Mouse (Mus musculus) brown adipose tissue, adult 24 weeks (tissue): ENCODE data around the gene Pdap1. TPM values are rescaled to one million over a fixed set of nuclear protein-coding genes. Genes with fewer than 3 reads are reported as not detected.
A peak's percentile ranks its signal among the peaks of the same experiment; 100 is the strongest.
"Not testable (repeated sequence)": the region's sequence is repeated elsewhere in the genome, so short reads cannot be mapped to it uniquely, and the experiment has no call there.

Experiments used
- H3K27ac ChIP-seq: fragments of 200-500 bp; replicated peaks from 2 replicates; pipeline ENCODE4 v1.5.1; 2012; ENCODE audit warnings: low read depth, mild to moderate bottlenecking, low read length
- H3K4me1 ChIP-seq: fragments of 200-500 bp; 2 replicates; pipeline ENCODE4 v1.6.1; 2012; ENCODE audit warnings: low read length, mixed read lengths; ENCODE audit not compliant: control insufficient read depth, insufficient read depth, insufficient read length
- H3K4me3 ChIP-seq: fragments of 200-500 bp; 2 replicates; pipeline ENCODE4 v1.5.1; 2012; ENCODE audit warnings: low read depth, mild to moderate bottlenecking, low read length, moderate library complexity; ENCODE audit not compliant: insufficient read depth
- polyA plus RNA-seq: library from polyadenylated mRNA; stranded (reverse); fragments of >200 nt; gene quantifications from 2 replicates; pipeline ENCODE4 v1.2.4, GENCODE M21; 2012; ENCODE audit not compliant: missing spikeins, insufficient read depth, insufficient read length

Gene Pdap1
- polyA plus RNA-seq, 1 experiment, result 96.2 TPM

GRCm38 (mm10) chr5:145112566-145112965 lies 27.5 kb downstream of the Pdap1 start:
- no peak overlapping the region for H3K27ac ChIP-seq
- peaks cover 5% of the 10 kb centered on the region; the same call in 1 of the 2 replicates for H3K4me1 ChIP-seq
- H3K4me3 ChIP-seq, result no peak overlapping the region

GRCm38 (mm10) chr5:145110401-145110800 lies 29.6 kb downstream of the Pdap1 start:
- Histone ChIP-seq H3K4me3 (no peak overlapping the region), H3K4me1 (no peaks in the 10 kb centered on the region), H3K27ac (no peak overlapping the region)

- Histone ChIP-seq H3K4me3 (no peak overlapping the region), H3K4me1 (no peaks in the 10 kb centered on the region), H3K27ac (no peak overlapping the region)
These were observed 34.3 kb downstream of the Pdap1 start for GRCm38 (mm10) chr5:145105694-145106275.

GRCm38 (mm10) chr5:145104328-145104727 lies 35.7 kb downstream of the Pdap1 start:
- no peak overlapping the region for H3K27ac ChIP-seq
- H3K4me1 ChIP-seq, result no peaks in the 10 kb centered on the region
- no peak overlapping the region for H3K4me3 ChIP-seq

GRCm38 (mm10) chr5:145102706-145103105 lies 37.3 kb downstream of the Pdap1 start:
- no peak overlapping the region for H3K4me3 ChIP-seq
- no peak overlapping the region for H3K27ac ChIP-seq
- no peaks in the 10 kb centered on the region for H3K4me1 ChIP-seq

- not testable (repeated sequence) for H3K27ac ChIP-seq, H3K4me1 ChIP-seq, H3K4me3 ChIP-seq
These were observed 38.6 kb downstream of the Pdap1 start for GRCm38 (mm10) chr5:145101451-145101850.

GRCm38 (mm10) chr5:145100960-145101359 lies 39.1 kb downstream of the Pdap1 start:
- Histone ChIP-seq H3K4me3 (no peak overlapping the region), H3K4me1 (no peaks in the 10 kb centered on the region), H3K27ac (no peak overlapping the region)

GRCm38 (mm10) chr5:145098340-145098821 lies 41.7 kb downstream of the Pdap1 start:
- no peak overlapping the region for H3K27ac ChIP-seq
- no peaks in the 10 kb centered on the region for H3K4me1 ChIP-seq
- no peak overlapping the region for H3K4me3 ChIP-seq

- Histone ChIP-seq H3K4me3 (no peak overlapping the region), H3K4me1 (no peaks in the 10 kb centered on the region), H3K27ac (no peak overlapping the region)
These were observed 43.8 kb downstream of the Pdap1 start for GRCm38 (mm10) chr5:145096195-145096594.

- H3K4me3 ChIP-seq, result no peak overlapping the region
- 0 out of 2 replicates have a peak, but pooled peaks cover 5% of the 10 kb centered on the region for H3K4me1 ChIP-seq
- no peak overlapping the region for H3K27ac ChIP-seq
These were observed 50.2 kb downstream of the Pdap1 start for GRCm38 (mm10) chr5:145089878-145090277.

GRCm38 (mm10) chr5:145088186-145088585 lies 51.9 kb downstream of the Pdap1 start:
- Histone ChIP-seq H3K27ac (no peak overlapping the region), H3K4me3 (no peak overlapping the region), H3K4me1 (0 out of 2 replicates have a peak, but pooled peaks cover 9% of the 10 kb centered on the region)

- no peak overlapping the region for H3K27ac ChIP-seq
- peak overlapping the region; percentile 97 for H3K4me3 ChIP-seq
- H3K4me1 ChIP-seq, result 0 out of 2 replicates have a peak, but pooled peaks cover 9% of the 10 kb centered on the region
These were observed 55.2 kb downstream of the Pdap1 start for GRCm38 (mm10) chr5:145084822-145085221.

GRCm38 (mm10) chr5:145083632-145084451 lies 56.2 kb downstream of the Pdap1 start, which contains the start of the genes Arpc1a and Kpna7:
Arpc1a (plus strand) TSS chr5:145083830.
Kpna7 (minus strand) TSS chr5:145084030.
- H3K27ac ChIP-seq, result peak within 1 kb of the TSS; percentile 69
- H3K4me3 ChIP-seq, result peak within 1 kb of the TSS; percentile 97
- 0 out of 2 replicates have a peak, but pooled peaks cover 9% of the 10 kb centered on the region for H3K4me1 ChIP-seq

- not testable (repeated sequence) for H3K27ac ChIP-seq, H3K4me1 ChIP-seq
- H3K4me3 ChIP-seq, result peak overlapping the region; percentile 64
These were observed 56.8 kb downstream of the Pdap1 start for GRCm38 (mm10) chr5:145083201-145083600.

- Histone ChIP-seq H3K4me1 (0 out of 2 replicates have a peak, but pooled peaks cover 9% of the 10 kb centered on the region), H3K27ac (no peak overlapping the region), H3K4me3 (no peak overlapping the region)
These were observed 58.0 kb downstream of the Pdap1 start for GRCm38 (mm10) chr5:145081866-145082613.
